In genomic region chr3:95871392-95871867, GRCm38 (mm10) we compare ENCODE assay signal across 8 mouse cellular contexts. TPM values are rescaled to one million over a fixed set of nuclear protein-coding genes. Genes with fewer than 3 reads are reported as not detected.
DNase-seq lines count a peak whose midpoint lies in the region; ATAC-seq and TF ChIP-seq lines count a peak whose summit lies in the region.

TSS of gene Mrps21 (minus strand) at chr3:95871519.

- peak; percentile 88 for TF ChIP-seq POLR2A in testis, adult 2 months (IDR thresholded peaks at IDR 0.05; ENCODE audit: control insufficient read depth, low read depth, low read length)

- no peaks in the 10 kb centered on the region for H3K27me3 ChIP-seq in heart, embryonic 14.5 days (ENCODE audit: control insufficient read depth, insufficient read depth, low read length)
- no peaks in the 10 kb centered on the region for H3K27me3 ChIP-seq in liver, embryonic 16.5 days (ENCODE audit: control insufficient read depth, insufficient read depth, low read depth, low read length)
- no peaks in the 10 kb centered on the region for H3K27me3 ChIP-seq in neural tube, embryonic 13.5 days
- H3K27me3 ChIP-seq in testis, adult 2 months (ENCODE audit: control insufficient read depth, insufficient read depth, low read length) = no peaks in the 10 kb centered on the region

- peak within 1 kb of the TSS; percentile 88 for H3K4me3 ChIP-seq in brown adipose tissue, adult 24 weeks (ENCODE audit: insufficient read depth, low read depth, low read length)
- peak within 1 kb of the TSS; percentile 75 to 97 for H3K4me3 ChIP-seq in heart, embryonic 14.5 days (ENCODE audit: control insufficient read depth in 1 of 2, insufficient read depth in 1 of 2, low read depth in 1 of 2, low read length in 2 of 2)
- peak within 1 kb of the TSS; percentile 75 for H3K4me3 ChIP-seq in liver, embryonic 16.5 days (ENCODE audit: low read depth, low read length)
- peak within 1 kb of the TSS; percentile 79 for H3K4me3 ChIP-seq in neural tube, embryonic 13.5 days
- H3K4me3 ChIP-seq in testis, adult 2 months (ENCODE audit: control insufficient read depth, low read depth, low read length) = peak within 1 kb of the TSS; percentile 95

- H3K9me3 ChIP-seq in heart, embryonic 14.5 days (ENCODE audit: control insufficient read depth, low read length) = no peaks in the 10 kb centered on the region
- H3K9me3 ChIP-seq in liver, embryonic 16.5 days (replicated peaks; ENCODE audit: control insufficient read depth, low read length) = no peaks in the 10 kb centered on the region
- H3K9me3 ChIP-seq in neural tube, embryonic 13.5 days = no peaks in the 10 kb centered on the region

- H3K36me3 ChIP-seq in heart, embryonic 14.5 days (ENCODE audit: control insufficient read depth, insufficient read depth, low read length) = peaks cover 42% of the 10 kb centered on the region
- peaks cover 7% of the 10 kb centered on the region for H3K36me3 ChIP-seq in liver, embryonic 16.5 days (ENCODE audit: control insufficient read depth, insufficient read depth)
- H3K36me3 ChIP-seq in neural tube, embryonic 13.5 days = peaks cover 30% of the 10 kb centered on the region
- no peaks in the 10 kb centered on the region for H3K36me3 ChIP-seq in testis, adult 2 months (ENCODE audit: control insufficient read depth, insufficient read depth, low read length)

- peak within 1 kb of the TSS; percentile 87 for H3K9ac ChIP-seq in heart, embryonic 14.5 days (ENCODE audit: low read length)
- H3K9ac ChIP-seq in liver, embryonic 16.5 days (ENCODE audit: low read depth, low read length) = peak within 1 kb of the TSS; percentile 83
- peak within 1 kb of the TSS; percentile 84 for H3K9ac ChIP-seq in neural tube, embryonic 13.5 days

- no peaks in the 10 kb centered on the region for H3K4me1 ChIP-seq in brown adipose tissue, adult 24 weeks (ENCODE audit: control insufficient read depth, insufficient read depth, insufficient read length, low read length)
- peaks cover 0 to 11% of the 10 kb centered on the region in 2 experiments; a peak in 2 of 4 replicates for H3K4me1 ChIP-seq in heart, embryonic 14.5 days (ENCODE audit: control insufficient read depth in 2 of 2, insufficient read depth in 2 of 2, low read length in 2 of 2)
- H3K4me1 ChIP-seq in liver, embryonic 16.5 days (ENCODE audit: control insufficient read depth, low read depth, low read length) = peaks cover 14% of the 10 kb centered on the region
- peaks cover 25% of the 10 kb centered on the region for H3K4me1 ChIP-seq in neural tube, embryonic 13.5 days (replicated peaks)
- peaks cover 5% of the 10 kb centered on the region for H3K4me1 ChIP-seq in testis, adult 2 months (ENCODE audit: control insufficient read depth, insufficient read depth, low read length)

- WGBS in heart, embryonic 14.5 days = under 1% methylated on average over 33 of the region's 33 CpGs
- WGBS in liver, embryonic 16.5 days (ENCODE audit: insufficient replicate concordance) = under 1% methylated on average over 33 of the region's 33 CpGs
- WGBS in neural tube, embryonic 13.5 days = under 1% methylated on average over 33 of the region's 33 CpGs

- peak within 1 kb of the TSS; percentile 72 for H3K4me2 ChIP-seq in heart, embryonic 14.5 days (ENCODE audit: low read length)
- peak within 1 kb of the TSS; percentile 70 for H3K4me2 ChIP-seq in liver, embryonic 16.5 days (ENCODE audit: low read depth, low read length)
- peak within 1 kb of the TSS; percentile 88 for H3K4me2 ChIP-seq in neural tube, embryonic 13.5 days

- DNase-seq in fibroblast of lung, adult 2 months (ENCODE audit: low read depth) = peak; percentile 61
- DNase-seq in kidney, postnatal 25 days = peak; percentile 88 to 97

- peak; percentile 94 for ATAC-seq in CD4-positive, CD25-positive, alpha-beta regulatory T cell, adult 4 months
- peak; percentile 89 for ATAC-seq in heart, embryonic 14.5 days (ENCODE audit: insufficient number of reproducible peaks, insufficient read depth, low FRiP score, low read depth)
- ATAC-seq in liver, embryonic 16.5 days (ENCODE audit: low read depth) = peak; percentile 97
- peak; percentile 95 for ATAC-seq in neural tube, embryonic 13.5 days (ENCODE audit: low read depth)

- H3K27ac ChIP-seq in brown adipose tissue, adult 24 weeks (replicated peaks; ENCODE audit: low read depth, low read length) = peak within 1 kb of the TSS; percentile 74
- H3K27ac ChIP-seq in heart, embryonic 14.5 days (replicated peaks in 1 of 2; ENCODE audit: control insufficient read depth in 1 of 2, insufficient read depth in 1 of 2, low read depth in 2 of 2, low read length in 2 of 2) = peak within 1 kb of the TSS; percentile 86 to 98
- peak within 1 kb of the TSS; percentile 88 for H3K27ac ChIP-seq in liver, embryonic 16.5 days (ENCODE audit: low read length)
- H3K27ac ChIP-seq in neural tube, embryonic 13.5 days (replicated peaks) = peak within 1 kb of the TSS; percentile 87
- peak within 1 kb of the TSS; percentile 73 for H3K27ac ChIP-seq in testis, adult 2 months (ENCODE audit: control insufficient read depth, insufficient read depth, low read depth, low read length)

- no peak for TF ChIP-seq CTCF in testis, adult 2 months (IDR thresholded peaks at IDR 0.05; ENCODE audit: control insufficient read depth, insufficient read depth, insufficient replicate concordance, low read depth, low read length)

RNA-seq across cellular contexts. Expression of gene Mrps21, which starts in this region (rescaled TPM):
- 100 to 1,000 TPM; 296 to 307 TPM for polyA plus RNA-seq in CD4-positive, CD25-positive, alpha-beta regulatory T cell, adult 4 months (2017; shearing (Covaris generic))
- 576 and 634 TPM in 2 replicates for polyA plus RNA-seq in brown adipose tissue, adult 24 weeks (2012; ENCODE audit: insufficient read depth, insufficient read length, missing spikeins)
- 415 and 468 TPM in 2 replicates for polyA plus RNA-seq in heart, embryonic 14.5 days (2014; fragmentation: Nextera tagmentation; extraction: Ambion mirVana)
- 156 and 178 TPM in 2 replicates for polyA plus RNA-seq in liver, embryonic 16.5 days (2015; fragmentation: Nextera tagmentation; extraction: Ambion mirVana)
- 327 and 348 TPM in 2 replicates for polyA plus RNA-seq in neural tube, embryonic 13.5 days (2015; fragmentation: Nextera tagmentation; extraction: Ambion mirVana)
- 30.5 and 40.4 TPM in 2 replicates for polyA plus RNA-seq in testis, adult 2 months (2012; rRNA removed)

Comparison
In these comparisons a context has a peak if more than half of its experiments do, and no peak if none do; other contexts are left out.
1. Peak in every context shown above with its lines: DNase-seq, ATAC-seq, H3K4me3 ChIP-seq and H3K27ac ChIP-seq.